ENCODE assay signal across 9 mouse cellular contexts in genomic region chr1:165718543-165719105, GRCm38 (mm10). TPM values are rescaled to one million over a fixed set of nuclear protein-coding genes. Genes with fewer than 3 reads are reported as not detected.
DNase-seq lines count a peak whose midpoint lies in the region; ATAC-seq and TF ChIP-seq lines count a peak whose summit lies in the region.
"Had no signal": no experiment of that assay in that cellular context is flagged by ENCODE, and none has a peak within 500 bp of the region (broad histone marks: within the 10 kb centered on the region; RNA-seq: fewer than 3 reads in every experiment).

No protein-coding gene starts in this region.

- TF ChIP-seq POLR2A in thymus, adult 2 months (IDR thresholded peaks at IDR 0.05; ENCODE audit: control insufficient read depth, extremely low read depth, insufficient read depth, low read length, poor library complexity): no peak

- no peaks in the 10 kb centered on the region for H3K4me1 ChIP-seq in midbrain, embryonic 11.5 days (ENCODE audit: control insufficient read depth, insufficient read depth, low read length)
- H3K4me1 ChIP-seq in midbrain, embryonic 14.5 days (ENCODE audit: control insufficient read depth, insufficient read depth, low read length): no peaks in the 10 kb centered on the region
- H3K4me1 ChIP-seq in heart, embryonic 15.5 days (replicated peaks): peaks cover 24% of the 10 kb centered on the region
- peaks cover 17% of the 10 kb centered on the region for H3K4me1 ChIP-seq in liver, embryonic 13.5 days (replicated peaks)
- peaks cover 31% of the 10 kb centered on the region for H3K4me1 ChIP-seq in thymus, adult 2 months (replicated peaks; ENCODE audit: control insufficient read depth, insufficient read depth, low read length)

- no peak for TF ChIP-seq CTCF in thymus, adult 2 months (IDR thresholded peaks at IDR 0.05; ENCODE audit: borderline replicate concordance, control insufficient read depth, extremely low read depth, insufficient read depth, low read length, poor library complexity)

- H3K36me3 ChIP-seq in midbrain, embryonic 11.5 days (ENCODE audit: control insufficient read depth, insufficient read depth, low read length): no peaks in the 10 kb centered on the region
- H3K36me3 ChIP-seq in midbrain, embryonic 14.5 days (ENCODE audit: control insufficient read depth, insufficient read depth, low read length): no peaks in the 10 kb centered on the region
- H3K36me3 ChIP-seq in heart, embryonic 15.5 days: no peaks in the 10 kb centered on the region
- no peaks in the 10 kb centered on the region for H3K36me3 ChIP-seq in liver, embryonic 13.5 days
- H3K36me3 ChIP-seq in thymus, adult 2 months (ENCODE audit: control insufficient read depth, insufficient read depth, low read length): no peaks in the 10 kb centered on the region

- intact Hi-C loops in left cerebral cortex, postnatal 25 days (cut with DNase I): no loop called here

- H3K9me3 ChIP-seq in midbrain, embryonic 11.5 days (ENCODE audit: control insufficient read depth, low read length): no peaks in the 10 kb centered on the region
- H3K9me3 ChIP-seq in midbrain, embryonic 14.5 days (ENCODE audit: control insufficient read depth, low read length): no peaks in the 10 kb centered on the region
- H3K9me3 ChIP-seq in heart, embryonic 15.5 days (replicated peaks): no peaks in the 10 kb centered on the region
- no peaks in the 10 kb centered on the region for H3K9me3 ChIP-seq in liver, embryonic 13.5 days (replicated peaks)

- WGBS in midbrain, embryonic 11.5 days: 78% methylated on average over 15 of the region's 15 CpGs
- WGBS in midbrain, embryonic 14.5 days: 79% methylated on average over 15 of the region's 15 CpGs
- 26% methylated on average over 15 of the region's 15 CpGs for WGBS in heart, embryonic 15.5 days
- WGBS in liver, embryonic 13.5 days (ENCODE audit: insufficient replicate concordance): 17% methylated on average over 15 of the region's 15 CpGs
- under 1% methylated on average over 15 of the region's 15 CpGs for WGBS in thymus, adult 2 months

- H3K27ac ChIP-seq in midbrain, embryonic 11.5 days (ENCODE audit: low read depth, low read length): no peak overlapping the region
- no peak overlapping the region for H3K27ac ChIP-seq in midbrain, embryonic 14.5 days (replicated peaks; ENCODE audit: low read depth, low read length)
- H3K27ac ChIP-seq in heart, embryonic 15.5 days: peak overlapping the region; percentile 87
- H3K27ac ChIP-seq in liver, embryonic 13.5 days: peak overlapping the region; percentile 59
- H3K27ac ChIP-seq in thymus, adult 2 months (ENCODE audit: control insufficient read depth, insufficient read depth, low read length): peak overlapping the region; percentile 88

- no peak overlapping the region for H3K4me3 ChIP-seq in midbrain, embryonic 11.5 days (ENCODE audit: low read depth, low read length)
- no peak overlapping the region for H3K4me3 ChIP-seq in midbrain, embryonic 14.5 days (replicated peaks; ENCODE audit: low read depth, low read length)
- H3K4me3 ChIP-seq in heart, embryonic 15.5 days: peak overlapping the region; percentile 29
- peak overlapping the region; percentile 8; the same call in 1 of the 2 replicates for H3K4me3 ChIP-seq in liver, embryonic 13.5 days (replicated peaks)
- peak overlapping the region; percentile 38 for H3K4me3 ChIP-seq in thymus, adult 2 months (ENCODE audit: control insufficient read depth, insufficient read depth, low read length)

- H3K4me2 ChIP-seq in midbrain, embryonic 11.5 days: no peak overlapping the region
- no peak overlapping the region for H3K4me2 ChIP-seq in midbrain, embryonic 14.5 days (ENCODE audit: low read length)
- H3K4me2 ChIP-seq in heart, embryonic 15.5 days: peak overlapping the region; percentile 58
- peak overlapping the region; percentile 46 for H3K4me2 ChIP-seq in liver, embryonic 13.5 days

- peak; percentile 60 for DNase-seq in midbrain, embryonic 11.5 days (ENCODE audit: low spot score, missing footprints)
- DNase-seq in midbrain, embryonic 14.5 days: no peak
- DNase-seq in liver, embryonic 13.5 days: no peak
- peak; percentile 42 for DNase-seq in thymus, adult 2 months
- no peak for DNase-seq in retina, postnatal 1 day
- no peak for DNase-seq in left cerebral cortex, postnatal 25 days (ENCODE audit: low spot score in 2 of 2)
- no peak for DNase-seq in adrenal gland, postnatal 4 days (ENCODE audit: low spot score in 2 of 2)

- no peak overlapping the region for H3K9ac ChIP-seq in midbrain, embryonic 11.5 days (ENCODE audit: low read length)
- no peak overlapping the region for H3K9ac ChIP-seq in midbrain, embryonic 14.5 days (replicated peaks; ENCODE audit: low read length)
- H3K9ac ChIP-seq in heart, embryonic 15.5 days: peak overlapping the region; percentile 29
- no peak overlapping the region for H3K9ac ChIP-seq in liver, embryonic 13.5 days

- H3K27me3 ChIP-seq in midbrain, embryonic 11.5 days (ENCODE audit: control insufficient read depth, insufficient read depth, low read length): no peaks in the 10 kb centered on the region
- no peaks in the 10 kb centered on the region for H3K27me3 ChIP-seq in midbrain, embryonic 14.5 days (ENCODE audit: control insufficient read depth, insufficient read depth, low read length)
- H3K27me3 ChIP-seq in heart, embryonic 15.5 days: no peaks in the 10 kb centered on the region
- no peaks in the 10 kb centered on the region for H3K27me3 ChIP-seq in liver, embryonic 13.5 days
- no peaks in the 10 kb centered on the region for H3K27me3 ChIP-seq in thymus, adult 2 months (ENCODE audit: control insufficient read depth, insufficient read depth, low read length)

- ATAC-seq in midbrain, embryonic 11.5 days (ENCODE audit: low FRiP score): no peak
- no peak for ATAC-seq in midbrain, embryonic 14.5 days (ENCODE audit: low FRiP score, low TSS enrichment)
- no peak for ATAC-seq in heart, embryonic 15.5 days (replicated peaks; ENCODE audit: insufficient number of reproducible peaks, insufficient read depth, low FRiP score, low read depth)
- no peak for ATAC-seq in liver, embryonic 13.5 days (ENCODE audit: low read depth)
- ATAC-seq: Patski had no signal

RNA-seq across cellular contexts. Expression of gene Rcsd1, which starts 9.1 kb away (rescaled TPM):
- 5.9 and 6.6 TPM in 2 replicates for polyA plus RNA-seq in midbrain, embryonic 11.5 days (2014; fragmentation: Nextera tagmentation; extraction: Ambion mirVana)
- 2.5 and 4.7 TPM in 2 replicates for polyA plus RNA-seq in midbrain, embryonic 14.5 days (2014; fragmentation: Nextera tagmentation; extraction: Ambion mirVana)
- 90.4 and 98.4 TPM in 2 replicates for polyA plus RNA-seq in heart, embryonic 15.5 days (2015; fragmentation: Nextera tagmentation; extraction: Ambion mirVana)
- polyA plus RNA-seq in liver, embryonic 13.5 days (2015; fragmentation: Nextera tagmentation; extraction: Ambion mirVana): 7.5 and 8.3 TPM in 2 replicates
- 220 and 249 TPM in 2 replicates for polyA plus RNA-seq in thymus, adult 2 months (2012; rRNA removed)
- total RNA-seq in left cerebral cortex, postnatal 25 days (2021): 1 to 10 TPM; 4.9 to 6.0 TPM
- total RNA-seq in adrenal gland, postnatal 4 days (2021): 10 to 100 TPM; 29.5 to 31.9 TPM

RNA-seq across cellular contexts. Expression of gene Creg1, which starts 44.9 kb away (rescaled TPM):
- polyA plus RNA-seq in midbrain, embryonic 11.5 days (2014; fragmentation: Nextera tagmentation; extraction: Ambion mirVana): 37.4 and 43.4 TPM in 2 replicates
- polyA plus RNA-seq in midbrain, embryonic 14.5 days (2014; fragmentation: Nextera tagmentation; extraction: Ambion mirVana): 24.7 and 31.8 TPM in 2 replicates
- 69.9 and 75.6 TPM in 2 replicates for polyA plus RNA-seq in heart, embryonic 15.5 days (2015; fragmentation: Nextera tagmentation; extraction: Ambion mirVana)
- 334 and 344 TPM in 2 replicates for polyA plus RNA-seq in liver, embryonic 13.5 days (2015; fragmentation: Nextera tagmentation; extraction: Ambion mirVana)
- 37.5 and 43.2 TPM in 2 replicates for polyA plus RNA-seq in thymus, adult 2 months (2012; rRNA removed)
- 10 to 100 TPM; 27.1 to 28.5 TPM for total RNA-seq in left cerebral cortex, postnatal 25 days (2021)
- total RNA-seq in adrenal gland, postnatal 4 days (2021): 10 to 100 TPM; 43.2 to 44.4 TPM

Comparison
In these comparisons a context has a peak if more than half of its experiments do, and no peak if none do; other contexts are left out.
1. DNase-seq: peak in midbrain, embryonic 11.5 days (single experiment) and thymus, adult 2 months (single experiment); none in midbrain, embryonic 14.5 days (single experiment), liver, embryonic 13.5 days (single experiment), retina, postnatal 1 day (single experiment), left cerebral cortex, postnatal 25 days (0 of 2) and adrenal gland, postnatal 4 days (0 of 2).
2. H3K27ac ChIP-seq: peak in heart, embryonic 15.5 days (single experiment), liver, embryonic 13.5 days (single experiment) and thymus, adult 2 months (single experiment); none in midbrain, embryonic 11.5 days (single experiment) and midbrain, embryonic 14.5 days (single experiment).
3. H3K4me2 ChIP-seq: peak in heart, embryonic 15.5 days (single experiment) and liver, embryonic 13.5 days (single experiment); none in midbrain, embryonic 11.5 days (single experiment) and midbrain, embryonic 14.5 days (single experiment).
4. H3K4me3 ChIP-seq: peak in heart, embryonic 15.5 days (single experiment), liver, embryonic 13.5 days (single experiment) and thymus, adult 2 months (single experiment); none in midbrain, embryonic 11.5 days (single experiment) and midbrain, embryonic 14.5 days (single experiment).